Mouse (Mus musculus) embryo, embryonic 10.5 days (tissue): ENCODE results near the gene Eci3.

ENCODE experiments used
- DNase-seq: peaks from one replicate; pipeline ENCODE4 v3.0.0-alpha.2; 2015; ENCODE audit warnings: low spot score

The Eci3 gene

GRCm38 (mm10) chr13:34934931-34935644 is 28.5 kb downstream of the Eci3 start:
- no peak for DNase-seq

GRCm38 (mm10) chr13:34924210-34924609 is 39.4 kb downstream of the Eci3 start, which contains the start of the genes Fam217a and 4933417A18Rik:
Gene Fam217a, minus strand, starts transcription at chr13:34924310.
Gene 4933417A18Rik, plus strand, starts transcription at chr13:34924409.
- no peak for DNase-seq

- peak; percentile 58 for DNase-seq
Observed at GRCm38 (mm10) chr13:34916520-34917167, 47.0 kb downstream of the Eci3 start.

GRCm38 (mm10) chr13:34914614-34915013 is 49.0 kb downstream of the Eci3 start:
- no peak for DNase-seq
